Comparison of ENCODE assay signal across 23 mouse cellular contexts in genomic region chr2:115890715-115891114, GRCm38 (mm10).
"Had no signal": no experiment of that assay in that cellular context is flagged by ENCODE, and none has a peak within 500 bp of the region (broad histone marks: within the 10 kb centered on the region; RNA-seq: fewer than 3 reads in every experiment).

No protein-coding gene starts in this region.

- H3K27me3 ChIP-seq: heart, embryonic 13.5 days; heart, embryonic 15.5 days; hindbrain, embryonic 15.5 days; liver, embryonic 12.5 days had no signal

- DNase-seq: forebrain, postnatal 0 days; gastrocnemius, postnatal 14 days; gastrocnemius, postnatal 36 days; heart, adult 11 months; heart, adult 2 months; heart, postnatal 14 days; heart, postnatal 36 days; kidney, adult 11 months; kidney, adult 2 months; kidney, postnatal 14 days; layer of hippocampus, adult 9-11 months; layer of hippocampus, postnatal 36 days; left cerebral cortex, postnatal 4 days had no signal

- H3K9me3 ChIP-seq: heart, embryonic 13.5 days; heart, embryonic 15.5 days; hindbrain, embryonic 15.5 days; limb, embryonic 13.5 days; limb, embryonic 15.5 days; liver, embryonic 12.5 days had no signal

- H3K4me1 ChIP-seq: liver, embryonic 12.5 days had no signal

- H3K27ac ChIP-seq: heart, adult 2 months; heart, embryonic 13.5 days; heart, embryonic 15.5 days; hindbrain, embryonic 15.5 days; hindbrain, postnatal 0 days; limb, embryonic 13.5 days; limb, embryonic 15.5 days; liver, embryonic 12.5 days; liver, embryonic 14.5 days had no signal

- ATAC-seq: forebrain, postnatal 0 days; hindbrain, postnatal 0 days; intestine, embryonic 16.5 days; liver, embryonic 12.5 days had no signal

- H3K4me3 ChIP-seq: heart, adult 2 months; heart, embryonic 13.5 days; heart, embryonic 15.5 days; hindbrain, embryonic 15.5 days; limb, embryonic 13.5 days; limb, embryonic 15.5 days; liver, embryonic 12.5 days had no signal

- H3K4me2 ChIP-seq: heart, embryonic 11.5 days; heart, embryonic 13.5 days; heart, embryonic 15.5 days; hindbrain, embryonic 15.5 days; limb, embryonic 13.5 days; limb, embryonic 15.5 days; liver, embryonic 12.5 days had no signal

- H3K9ac ChIP-seq: forebrain, postnatal 0 days; heart, embryonic 13.5 days; heart, embryonic 15.5 days; hindbrain, embryonic 15.5 days; limb, embryonic 13.5 days; limb, embryonic 15.5 days; liver, embryonic 12.5 days; liver, embryonic 14.5 days had no signal

- H3K36me3 ChIP-seq: heart, embryonic 15.5 days; hindbrain, embryonic 15.5 days; limb, embryonic 13.5 days; limb, embryonic 15.5 days; liver, embryonic 12.5 days had no signal
